Mouse (Mus musculus): ENCODE data around the gene Gigyf1. TPM values are rescaled to one million over a fixed set of nuclear protein-coding genes. Genes with fewer than 3 reads are reported as not detected.

Gene Gigyf1
- polyA plus RNA-seq, 1 experiment from 2014 or later, result 4.0 TPM

DNA sequence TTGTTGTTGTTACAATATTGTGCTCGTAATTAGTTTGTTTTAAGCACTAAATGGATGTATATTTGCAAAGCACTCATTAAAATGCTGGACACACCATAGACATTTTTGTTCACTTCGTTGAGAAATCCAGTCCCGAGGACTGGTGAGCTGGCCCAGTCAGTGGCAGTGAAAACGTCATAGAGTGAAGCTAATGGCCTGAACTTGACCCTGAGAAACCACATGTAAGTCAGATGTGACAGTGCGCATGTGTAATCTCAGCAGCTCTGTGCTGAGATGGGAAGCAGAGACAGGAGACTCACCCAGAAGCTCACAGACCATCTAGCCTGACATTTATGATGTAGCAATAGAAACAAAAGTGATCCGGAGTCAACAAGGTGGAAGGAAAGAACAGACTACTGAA lies 26.6 kb downstream of the Gigyf1 start:
- Histone ChIP-seq H3K4me3 (ENCODE audit: low read depth, low read length) (no peak overlapping the region), H3K9me3 (ENCODE audit: low read length) (no peaks in the 10 kb centered on the region), H3K27ac (ENCODE audit: low read depth) (no peak overlapping the region), H3K36me3 (replicated peaks; ENCODE audit: insufficient read depth, low read length) (no peaks in the 10 kb centered on the region), H3K9ac (replicated peaks) (no peak overlapping the region), H3K27me3 (ENCODE audit: insufficient read depth, low read length) (no peaks in the 10 kb centered on the region), H3K4me1 (ENCODE audit: insufficient read depth) (no peaks in the 10 kb centered on the region), H3K4me2 (ENCODE audit: low read depth, low read length) (no peak overlapping the region)
- 68% methylated on average over 6 of the region's 6 CpGs for WGBS (ENCODE audit: insufficient replicate concordance)
- TF ChIP-seq EP300 (IDR thresholded peaks at IDR 0.05; ENCODE audit: low read depth) (no peak), CTCF (IDR thresholded peaks at IDR 0.05; ENCODE audit: low read depth) (no peak)
- ATAC-seq (no peak), DNase-seq (no peak)

- H3K9ac ChIP-seq (replicated peaks), result no peak overlapping the region
- no peaks in the 10 kb centered on the region for H3K4me1 ChIP-seq (ENCODE audit: insufficient read depth)
- ATAC-seq (no peak), DNase-seq (no peak)
- no peak overlapping the region for H3K4me2 ChIP-seq (ENCODE audit: low read depth, low read length)
- TF ChIP-seq CTCF (IDR thresholded peaks at IDR 0.05; ENCODE audit: low read depth), result no peak
- TF ChIP-seq EP300 (IDR thresholded peaks at IDR 0.05; ENCODE audit: low read depth), result no peak
- no peak overlapping the region for H3K27ac ChIP-seq (ENCODE audit: low read depth)
- 71% methylated on average over 4 of the region's 4 CpGs for WGBS (ENCODE audit: insufficient replicate concordance)
- no peaks in the 10 kb centered on the region for H3K9me3 ChIP-seq (ENCODE audit: low read length)
- H3K36me3 ChIP-seq (replicated peaks; ENCODE audit: insufficient read depth, low read length), result no peaks in the 10 kb centered on the region
- H3K27me3 ChIP-seq (ENCODE audit: insufficient read depth, low read length), result no peaks in the 10 kb centered on the region
- no peak overlapping the region for H3K4me3 ChIP-seq (ENCODE audit: low read depth, low read length)
These were observed 27.2 kb downstream of the Gigyf1 start for GRCm38 (mm10) chr5:137545596-137545995.

DNA sequence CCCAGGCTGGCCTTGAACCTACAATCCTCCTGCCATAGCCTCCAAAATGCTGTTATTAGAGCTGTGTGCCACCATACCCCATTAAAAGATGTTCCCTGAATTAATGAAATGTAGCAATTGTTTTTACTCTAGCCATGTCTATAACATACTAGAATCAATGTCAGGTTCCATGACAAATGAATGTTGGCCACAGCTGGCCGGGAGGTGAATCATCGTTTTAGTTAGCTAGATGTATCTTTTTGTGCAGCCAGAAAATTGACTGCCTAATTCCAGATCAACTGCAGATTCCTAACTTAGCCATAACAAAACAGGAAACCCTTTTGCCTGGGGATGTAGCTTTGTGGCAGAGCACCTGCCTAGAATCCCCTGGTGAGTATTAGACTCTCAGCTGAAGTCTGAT lies 31.5 kb downstream of the Gigyf1 start:
- H3K4me2 ChIP-seq (ENCODE audit: low read depth, low read length), result no peak overlapping the region
- TF ChIP-seq EP300 (IDR thresholded peaks at IDR 0.05; ENCODE audit: low read depth), result no peak
- no peak for TF ChIP-seq CTCF (IDR thresholded peaks at IDR 0.05; ENCODE audit: low read depth)
- DNase-seq, result no peak
- H3K9me3 ChIP-seq (ENCODE audit: low read length), result no peaks in the 10 kb centered on the region
- no peak overlapping the region for H3K4me3 ChIP-seq (ENCODE audit: low read depth, low read length)
- 80% methylated on average over 2 of the region's 2 CpGs for WGBS (ENCODE audit: insufficient replicate concordance)
- H3K27me3 ChIP-seq (ENCODE audit: insufficient read depth, low read length), result peaks cover 17% of the 10 kb centered on the region
- ATAC-seq, result no peak
- H3K4me1 ChIP-seq (ENCODE audit: insufficient read depth), result peaks cover 8% of the 10 kb centered on the region
- no peak overlapping the region for H3K9ac ChIP-seq (replicated peaks)
- H3K36me3 ChIP-seq (replicated peaks; ENCODE audit: insufficient read depth, low read length), result no peaks in the 10 kb centered on the region
- no peak overlapping the region for H3K27ac ChIP-seq (ENCODE audit: low read depth)

DNA sequence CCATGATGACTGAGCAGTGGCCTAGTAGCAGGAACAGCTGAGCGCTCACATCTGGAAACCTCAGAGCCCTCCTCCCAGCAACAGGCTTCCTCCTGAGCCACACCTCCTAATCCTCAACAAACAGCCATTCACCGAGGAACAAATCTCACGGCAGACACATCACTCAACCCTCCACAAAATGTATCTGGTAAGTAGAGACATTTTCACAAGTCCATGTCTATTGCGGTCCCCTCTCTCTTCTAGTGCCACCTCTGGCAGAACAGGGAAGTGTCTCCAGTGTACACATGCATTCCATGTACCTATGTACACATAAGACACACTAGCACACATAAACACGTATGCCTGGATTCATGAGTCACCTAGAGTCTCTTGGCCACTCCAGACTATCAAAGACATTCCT lies 32.8 kb downstream of the Gigyf1 start:
- Histone ChIP-seq H3K4me1 (ENCODE audit: insufficient read depth) (peaks cover 8% of the 10 kb centered on the region), H3K9ac (replicated peaks) (no peak overlapping the region), H3K27ac (ENCODE audit: low read depth) (no peak overlapping the region), H3K9me3 (ENCODE audit: low read length) (no peaks in the 10 kb centered on the region), H3K27me3 (ENCODE audit: insufficient read depth, low read length) (peaks cover 20% of the 10 kb centered on the region), H3K4me3 (ENCODE audit: low read depth, low read length) (no peak overlapping the region), H3K36me3 (replicated peaks; ENCODE audit: insufficient read depth, low read length) (no peaks in the 10 kb centered on the region), H3K4me2 (ENCODE audit: low read depth, low read length) (no peak overlapping the region)
- DNase-seq (no peak), ATAC-seq (no peak)
- 55% methylated on average over 5 of the region's 5 CpGs for WGBS (ENCODE audit: insufficient replicate concordance)
- TF ChIP-seq CTCF (IDR thresholded peaks at IDR 0.05; ENCODE audit: low read depth) (peak; percentile 52), EP300 (IDR thresholded peaks at IDR 0.05; ENCODE audit: low read depth) (no peak)

DNA sequence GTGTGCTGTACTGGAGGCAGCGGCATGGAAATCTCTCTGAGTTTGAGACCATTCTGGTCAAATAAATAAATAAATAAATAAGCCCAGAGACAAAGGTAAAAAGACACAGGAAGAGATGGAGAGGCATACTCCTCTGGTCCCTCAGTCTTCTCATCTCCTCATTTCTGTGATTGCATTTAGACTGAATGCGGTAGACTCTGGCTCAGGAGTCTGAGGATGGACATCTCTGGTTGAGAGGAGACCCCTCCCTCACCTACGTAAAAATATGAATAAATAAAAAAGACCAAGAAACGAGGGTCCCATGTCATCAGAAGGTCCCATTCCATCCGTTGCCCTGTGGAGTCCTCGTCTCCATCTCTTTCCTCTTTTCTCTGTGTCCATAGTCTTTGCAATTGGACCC lies 34.7 kb downstream of the Gigyf1 start:
- no peak overlapping the region for H3K9ac ChIP-seq (replicated peaks)
- peak overlapping the region; percentile 47; the same call in 1 of the 2 replicates for H3K4me2 ChIP-seq (ENCODE audit: low read depth, low read length)
- no peak for ATAC-seq
- TF ChIP-seq EP300 (IDR thresholded peaks at IDR 0.05; ENCODE audit: low read depth), result no peak
- no peak for TF ChIP-seq CTCF (IDR thresholded peaks at IDR 0.05; ENCODE audit: low read depth)
- H3K27ac ChIP-seq (ENCODE audit: low read depth), result no peak overlapping the region
- 27% methylated on average over 6 of the region's 6 CpGs for WGBS (ENCODE audit: insufficient replicate concordance)
- peaks cover 8% of the 10 kb centered on the region for H3K4me1 ChIP-seq (ENCODE audit: insufficient read depth)
- H3K27me3 ChIP-seq (ENCODE audit: insufficient read depth, low read length), result peaks cover 20% of the 10 kb centered on the region
- no peak overlapping the region for H3K4me3 ChIP-seq (ENCODE audit: low read depth, low read length)
- DNase-seq, result no peak
- H3K9me3 ChIP-seq (ENCODE audit: low read length), result no peaks in the 10 kb centered on the region
- no peaks in the 10 kb centered on the region for H3K36me3 ChIP-seq (replicated peaks; ENCODE audit: insufficient read depth, low read length)

DNA sequence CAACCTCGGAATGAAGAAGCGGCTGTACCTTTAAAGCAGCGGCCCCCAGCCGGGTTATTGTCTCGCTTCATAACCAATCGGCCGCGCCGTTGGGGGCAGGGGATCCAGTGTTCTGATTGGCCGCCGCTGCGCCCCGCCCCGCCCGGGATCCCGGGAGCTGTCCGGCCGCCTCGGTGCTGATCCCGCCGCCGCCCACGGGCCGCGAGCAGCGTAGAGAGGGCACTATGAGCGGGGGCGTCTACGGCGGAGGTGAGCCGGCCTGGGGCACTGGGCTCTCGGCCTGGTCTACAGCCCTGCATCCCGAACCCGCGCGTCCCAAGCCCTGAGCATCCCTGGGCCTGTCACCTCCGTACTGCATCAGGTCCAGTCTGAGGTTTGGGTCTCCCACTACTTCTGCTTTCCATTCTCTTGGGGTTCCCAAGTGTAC lies 35.1 kb downstream of the Gigyf1 start, which contains the start of gene Actl6b:
Gene Actl6b (plus strand): TSS at position 107 of the 427 bp plus-strand sequence.
- H3K27me3 ChIP-seq (ENCODE audit: insufficient read depth, low read length), result peaks cover 20% of the 10 kb centered on the region
- no peak within 1 kb of the TSS for H3K9ac ChIP-seq (replicated peaks)
- peak within 1 kb of the TSS; percentile 47 for H3K4me2 ChIP-seq (ENCODE audit: low read depth, low read length)
- H3K4me1 ChIP-seq (ENCODE audit: insufficient read depth), result peaks cover 8% of the 10 kb centered on the region
- ATAC-seq (peak; percentile 80), DNase-seq (peak; percentile 80)
- H3K9me3 ChIP-seq (ENCODE audit: low read length), result no peaks in the 10 kb centered on the region
- no peak within 1 kb of the TSS for H3K27ac ChIP-seq (ENCODE audit: low read depth)
- H3K36me3 ChIP-seq (replicated peaks; ENCODE audit: insufficient read depth, low read length), result no peaks in the 10 kb centered on the region
- no peak within 1 kb of the TSS for H3K4me3 ChIP-seq (ENCODE audit: low read depth, low read length)
- WGBS (ENCODE audit: insufficient replicate concordance), result 2% methylated on average over 37 of the region's 37 CpGs
- TF ChIP-seq CTCF (IDR thresholded peaks at IDR 0.05; ENCODE audit: low read depth), result no peak
- no peak for TF ChIP-seq EP300 (IDR thresholded peaks at IDR 0.05; ENCODE audit: low read depth)

GRCm38 (mm10) chr5:137553898-137554297 lies 35.5 kb downstream of the Gigyf1 start:
- peak overlapping the region; percentile 26; the same call in 1 of the 2 replicates for H3K4me2 ChIP-seq (ENCODE audit: low read depth, low read length)
- ATAC-seq, result no peak

More at GRCm38 (mm10) chr5:137553898-137554297, 35.5 kb downstream of the Gigyf1 start:
- TF ChIP-seq EP300 (IDR thresholded peaks at IDR 0.05; ENCODE audit: low read depth), result no peak
- TF ChIP-seq CTCF (IDR thresholded peaks at IDR 0.05; ENCODE audit: low read depth), result no peak
- Histone ChIP-seq H3K36me3 (replicated peaks; ENCODE audit: insufficient read depth, low read length) (no peaks in the 10 kb centered on the region), H3K9me3 (ENCODE audit: low read length) (no peaks in the 10 kb centered on the region), H3K27ac (ENCODE audit: low read depth) (no peak overlapping the region), H3K27me3 (ENCODE audit: insufficient read depth, low read length) (peaks cover 20% of the 10 kb centered on the region), H3K4me3 (ENCODE audit: low read depth, low read length) (no peak overlapping the region), H3K9ac (replicated peaks) (no peak overlapping the region), H3K4me1 (ENCODE audit: insufficient read depth) (peaks cover 8% of the 10 kb centered on the region)
- WGBS (ENCODE audit: insufficient replicate concordance), result 49% methylated on average over 11 of the region's 11 CpGs
- DNase-seq, result no peak
